Mouse (Mus musculus) CH12.LX (cell line): Measurements from ENCODE around the gene Pjvk. TPM values are rescaled to one million over a fixed set of nuclear protein-coding genes. Genes with fewer than 3 reads are reported as not detected.
A peak's percentile ranks its signal among the peaks of the same experiment; 100 is the strongest.

Source experiments
- DNase-seq: peaks from one replicate; pipeline ENCODE4 v3.0.0-alpha.2; 2013; ENCODE audit errors: extremely low read depth
- H3K27ac ChIP-seq: 2 replicates; pipeline ENCODE4 v1.5.1; 2012; ENCODE audit warnings: low read depth, mild to moderate bottlenecking, control low read depth, moderate library complexity; ENCODE audit not compliant: insufficient read depth
- H3K27me3 ChIP-seq: replicated peaks from 2 replicates; pipeline ENCODE3; 2012; ENCODE audit warnings: inconsistent platforms
- H3K36me3 ChIP-seq, 2 experiments: replicated peaks in 1 of 2; 2 replicates each; pipeline versions ENCODE3 to v1.6.1; 2012; ENCODE audit warnings: inconsistent platforms in 1 of 2, low read length in 1 of 2, mild to moderate bottlenecking in 1 of 2, mixed read lengths in 1 of 2, moderate library complexity in 1 of 2; ENCODE audit not compliant: control insufficient read depth in 1 of 2, insufficient read depth in 1 of 2
- H3K4me1 ChIP-seq, 2 experiments: 2 replicates each; pipeline ENCODE4 v1.6.1; 2012; ENCODE audit warnings: inconsistent platforms in 1 of 2, moderate library complexity in 1 of 2; ENCODE audit not compliant: insufficient read depth in 2 of 2, control insufficient read depth in 1 of 2
- H3K4me2 ChIP-seq: 2 replicates; pipeline ENCODE4 v1.6.1; 2012; ENCODE audit warnings: low read depth, mild to moderate bottlenecking, control low read depth; ENCODE audit not compliant: poor library complexity, insufficient read depth, severe bottlenecking
- H3K4me3 ChIP-seq, 3 experiments: fragments of 150-350 bp in 1 of 3; sonication (generic) in 1 of 3; replicated peaks in 1 of 3; 2 replicates each; pipeline versions ENCODE3 to v1.5.1; 2011 to 2012; ENCODE audit warnings: low read depth in 2 of 3, low read length in 2 of 3, mild to moderate bottlenecking in 2 of 3, moderate library complexity in 2 of 3, control low read depth in 1 of 3, improper control_type of control experiment in 1 of 3, inconsistent platforms in 1 of 3, mixed read lengths in 1 of 3; ENCODE audit not compliant: poor library complexity in 1 of 3
- H3K79me2 ChIP-seq: replicated peaks from 2 replicates; pipeline ENCODE4 v1.6.1; 2012; ENCODE audit warnings: mild to moderate bottlenecking, moderate library complexity; ENCODE audit not compliant: control insufficient read depth, poor library complexity, insufficient read depth, severe bottlenecking; ENCODE audit errors: extremely low read depth
- H3K9ac ChIP-seq: 2 replicates; pipeline ENCODE4 v1.6.1; 2012; ENCODE audit warnings: low read depth, mild to moderate bottlenecking, control low read depth, moderate library complexity; ENCODE audit not compliant: insufficient read depth
- H3K9me3 ChIP-seq: replicated peaks from 2 replicates; pipeline ENCODE3; 2012; ENCODE audit warnings: low read length, inconsistent platforms, mixed read lengths
- BHLHE40 ChIP-seq: IDR thresholded peaks from 2 replicates; pipeline ENCODE4 v1.6.1; 2011; ENCODE audit warnings: mild to moderate bottlenecking, low read depth, low read length, improper control_type of control experiment
- CTCF ChIP-seq, 2 experiments: IDR thresholded peaks in 1 of 2; conservative IDR thresholded peaks in 1 of 2; 2 replicates each; pipeline ENCODE4 v1.5.1; 2011 to 2012; ENCODE audit warnings: low read depth in 2 of 2, low read length in 2 of 2, improper control_type of control experiment in 1 of 2, inconsistent platforms in 1 of 2, mild to moderate bottlenecking in 1 of 2, moderate library complexity in 1 of 2
- E2F4 ChIP-seq: IDR thresholded peaks from 2 replicates; pipeline ENCODE4 v1.6.1; 2011; ENCODE audit warnings: low read depth, low read length, improper control_type of control experiment; ENCODE audit not compliant: insufficient replicate concordance
- ELF1 ChIP-seq: IDR thresholded peaks from 2 replicates; pipeline ENCODE4 v1.6.1; 2014; ENCODE audit warnings: low read depth, mild to moderate bottlenecking, inconsistent platforms, low read length, improper control_type of control experiment
- EP300 ChIP-seq: IDR thresholded peaks from 2 replicates; pipeline ENCODE4 v1.6.1; 2011; ENCODE audit warnings: low read length, improper control_type of control experiment
- ETS1 ChIP-seq: conservative IDR thresholded peaks from 2 replicates; pipeline ENCODE4 v1.6.1; 2012; ENCODE audit warnings: low read depth, mild to moderate bottlenecking, inconsistent platforms, low read length, improper control_type of control experiment, moderate library complexity
- IRF4 ChIP-seq: IDR thresholded peaks from 2 replicates; pipeline ENCODE4 v1.6.1; 2014; ENCODE audit warnings: low read depth, mild to moderate bottlenecking, inconsistent platforms, low read length, improper control_type of control experiment
- KAT2A ChIP-seq: IDR thresholded peaks from 2 replicates; pipeline ENCODE4 v1.6.1; 2012; ENCODE audit warnings: low read length, improper control_type of control experiment, inconsistent platforms; ENCODE audit not compliant: insufficient replicate concordance
- MAX ChIP-seq: IDR thresholded peaks from 2 replicates; pipeline ENCODE4 v1.6.1; 2011; ENCODE audit warnings: low read length, improper control_type of control experiment
- MYC ChIP-seq: IDR thresholded peaks from 2 replicates; pipeline ENCODE4 v1.6.1; 2011; ENCODE audit warnings: low read depth, mild to moderate bottlenecking, improper control_type of control experiment, low read length
- NELFE ChIP-seq: IDR thresholded peaks from 2 replicates; pipeline ENCODE4 v1.6.1; 2011; ENCODE audit warnings: low read depth, low read length, improper control_type of control experiment
- NRF1 ChIP-seq: IDR thresholded peaks from 2 replicates; pipeline ENCODE4 v1.6.1; 2014; ENCODE audit warnings: low read depth, mild to moderate bottlenecking, inconsistent platforms, low read length, improper control_type of control experiment, moderate library complexity
- POLR2A ChIP-seq: IDR thresholded peaks from 2 replicates; pipeline ENCODE4 v1.6.1; 2011; ENCODE audit warnings: low read depth, mild to moderate bottlenecking, improper control_type of control experiment, low read length
- POLR2AphosphoS2 ChIP-seq: IDR thresholded peaks from 2 replicates; pipeline ENCODE4 v1.6.1; 2011; ENCODE audit warnings: low read depth, low read length, improper control_type of control experiment
- RAD21 ChIP-seq: IDR thresholded peaks from 2 replicates; pipeline ENCODE4 v1.6.1; 2011; ENCODE audit warnings: low read depth, mild to moderate bottlenecking, low read length, improper control_type of control experiment, moderate library complexity
- RCOR1 ChIP-seq: conservative IDR thresholded peaks from 2 replicates; pipeline ENCODE4 v1.6.1; 2012; ENCODE audit warnings: low read depth, mild to moderate bottlenecking, inconsistent platforms, low read length, improper control_type of control experiment
- SIN3A ChIP-seq: IDR thresholded peaks from 2 replicates; pipeline ENCODE4 v1.6.1; 2012; ENCODE audit warnings: low read length, improper control_type of control experiment, inconsistent platforms
- SMC3 ChIP-seq: IDR thresholded peaks from 2 replicates; pipeline ENCODE4 v1.6.1; 2011; ENCODE audit warnings: low read depth, low read length, improper control_type of control experiment
- TBP ChIP-seq: conservative IDR thresholded peaks from 2 replicates; pipeline ENCODE4 v1.6.1; 2011; ENCODE audit warnings: low read depth, low read length, improper control_type of control experiment
- TCF12 ChIP-seq: IDR thresholded peaks from 2 replicates; pipeline ENCODE4 v1.6.1; 2014; ENCODE audit warnings: low read depth, mild to moderate bottlenecking, inconsistent platforms, low read length, improper control_type of control experiment
- UBTF ChIP-seq: IDR thresholded peaks from 2 replicates; pipeline ENCODE4 v1.6.1; 2012; ENCODE audit warnings: low read depth, mild to moderate bottlenecking, inconsistent platforms, low read length, improper control_type of control experiment, moderate library complexity
- USF2 ChIP-seq: conservative IDR thresholded peaks from 2 replicates; pipeline ENCODE4 v1.6.1; 2011; ENCODE audit warnings: low read depth, low read length, improper control_type of control experiment
- ZC3H11A ChIP-seq: IDR thresholded peaks from 2 replicates; pipeline ENCODE4 v1.6.1; 2012; ENCODE audit warnings: low read depth, mild to moderate bottlenecking, inconsistent platforms, low read length, improper control_type of control experiment
- ZKSCAN1 ChIP-seq: IDR thresholded peaks from 2 replicates; pipeline ENCODE4 v1.6.1; 2012; ENCODE audit warnings: low read depth, inconsistent platforms, low read length, improper control_type of control experiment, borderline replicate concordance
- ZMIZ1 ChIP-seq: IDR thresholded peaks from 2 replicates; pipeline ENCODE4 v1.6.1; 2012; ENCODE audit warnings: low read depth, mild to moderate bottlenecking, inconsistent platforms, low read length, improper control_type of control experiment
- dilution Hi-C: fragments of 300-500 bp; cut with MboI; formaldehyde crosslinking; loops from 2 replicates; pipeline ENCODE4 v1.14.3; 2020; ENCODE audit warnings: low sequenced_read_pairs; ENCODE audit not compliant: extremely low pct_unique_long_range_greater_than_20kb, extremely low pct_ligation_motif_present
- in situ Hi-C: fragments of 300-500 bp; cut with MboI; formaldehyde crosslinking; loops from 3 replicates; pipeline ENCODE4 v1.14.3; 2019; ENCODE audit warnings: low sequenced_read_pairs, low pct_ligation_motif_present, low pct_unique_long_range_greater_than_20kb, mixed read lengths
- polyA plus RNA-seq: library from polyadenylated mRNA; unstranded; fragments of >175 nt; gene quantifications from 2 replicates; pipeline ENCODE4 v1.2.1, GENCODE M21; 2012; ENCODE audit warnings: low read depth; ENCODE audit not compliant: insufficient read length
- total RNA-seq, 2 experiments: library from RNA; depleted of rRNA; stranded (reverse); fragments of 300-350 nt in 1 of 2; fragments of >200 nt in 1 of 2; gene quantifications; 2 replicates each; pipeline ENCODE4 v1.2.3; 2012 to 2014

Gene Pjvk
- total and polyA plus RNA-seq, 3 experiments: not detected

GRCm38 (mm10) chr2:76610326-76611104, 37.8 kb upstream of the Pjvk start:
- Histone ChIP-seq H3K4me2 (no peak overlapping the region), H3K36me3 (no peaks in the 10 kb centered on the region), H3K9me3 (no peaks in the 10 kb centered on the region), H3K27me3 (no peaks in the 10 kb centered on the region), H3K4me3 (no peak overlapping the region), H3K27ac (no peak overlapping the region), H3K9ac (no peak overlapping the region), H3K4me1 (no peaks in the 10 kb centered on the region), H3K79me2 (no peaks in the 10 kb centered on the region)
- no peak for DNase-seq
- in situ Hi-C loops (no loop called here), dilution Hi-C loops (no loop called here)
- no peak for TF ChIP-seq ZMIZ1
- TF ChIP-seq MAX: no peak
- no peak for TF ChIP-seq NELFE
- no peak for TF ChIP-seq ZKSCAN1
- no peak for TF ChIP-seq ETS1
- no peak for TF ChIP-seq SIN3A
- TF ChIP-seq MYC: no peak
- no peak for TF ChIP-seq TCF12
- TF ChIP-seq BHLHE40: no peak
- no peak for TF ChIP-seq IRF4
- no peak for TF ChIP-seq NRF1

- no peaks in the 10 kb centered on the region for H3K9me3 ChIP-seq
- no peak for TF ChIP-seq SMC3
- no peak for TF ChIP-seq TBP
- no peak for TF ChIP-seq MAX
- H3K9ac ChIP-seq: no peak overlapping the region
- dilution Hi-C loops (no loop called here), in situ Hi-C loops (no loop called here)
- no peak overlapping the region for H3K4me3 ChIP-seq
- no peaks in the 10 kb centered on the region for H3K36me3 ChIP-seq
- no peak overlapping the region for H3K27ac ChIP-seq
- no peaks in the 10 kb centered on the region for H3K79me2 ChIP-seq
- H3K4me2 ChIP-seq: no peak overlapping the region
- no peaks in the 10 kb centered on the region for H3K4me1 ChIP-seq
- DNase-seq: no peak
- no peaks in the 10 kb centered on the region for H3K27me3 ChIP-seq
These were observed 36.3 kb upstream of the Pjvk start for GRCm38 (mm10) chr2:76611996-76612395.

GRCm38 (mm10) chr2:76618078-76618477, 30.2 kb upstream of the Pjvk start:
- dilution Hi-C loops: no loop called here
- Histone ChIP-seq H3K4me2 (no peak overlapping the region), H3K27me3 (no peaks in the 10 kb centered on the region), H3K27ac (no peak overlapping the region), H3K4me1 (no peaks in the 10 kb centered on the region), H3K9ac (no peak overlapping the region), H3K79me2 (no peaks in the 10 kb centered on the region), H3K36me3 (no peaks in the 10 kb centered on the region), H3K9me3 (no peaks in the 10 kb centered on the region), H3K4me3 (no peak overlapping the region)
- in situ Hi-C loops: no loop called here
- DNase-seq: peak; percentile 39
- TF ChIP-seq CTCF (conservative IDR thresholded peaks at IDR 0.05 in 1 of 2, IDR thresholded peaks at IDR 0.05 in 1 of 2; ENCODE audit: low read depth in 2 of 2, low read length in 2 of 2) (peak; percentile 65 to 74; a peak in 3 of 4 replicates), RCOR1 (no peak), POLR2AphosphoS2 (no peak), SMC3 (peak; percentile 67), IRF4 (no peak), RAD21 (peak; percentile 60), UBTF (no peak), NELFE (0 out of 2 replicates have a peak, but pooled peaks have one; percentile 26), POLR2A (no peak), ZMIZ1 (no peak), ZC3H11A (no peak), TCF12 (no peak), KAT2A (no peak), EP300 (no peak), ELF1 (no peak), USF2 (no peak), SIN3A (no peak), E2F4 (no peak)
